Mouse (Mus musculus): ENCODE measurements around the gene Ssbp2. TPM values are rescaled to one million over a fixed set of nuclear protein-coding genes. Genes with fewer than 3 reads are reported as not detected.

The Ssbp2 gene
- polyA plus RNA-seq, 1 experiment from 2014 or later, result 21.6 TPM

GRCm38 (mm10) chr13:91431392-91432355 lies 28.4 kb upstream of the Ssbp2 start:
- WGBS (ENCODE audit: insufficient replicate concordance), result 73% methylated on average over 12 of the region's 12 CpGs
- no peak for ATAC-seq
- Histone ChIP-seq H3K4me2 (ENCODE audit: low read depth, low read length) (peak overlapping the region; percentile 34; the same call in 1 of the 2 replicates), H3K9me3 (ENCODE audit: low read length) (no peaks in the 10 kb centered on the region), H3K27ac (ENCODE audit: low read depth) (no peak overlapping the region), H3K9ac (replicated peaks) (no peak overlapping the region), H3K4me3 (ENCODE audit: low read depth, low read length) (no peak overlapping the region), H3K4me1 (ENCODE audit: insufficient read depth) (no peaks in the 10 kb centered on the region), H3K36me3 (replicated peaks; ENCODE audit: insufficient read depth, low read length) (no peaks in the 10 kb centered on the region), H3K27me3 (ENCODE audit: insufficient read depth, low read length) (no peaks in the 10 kb centered on the region)
- DNase-seq, result no peak
- TF ChIP-seq CTCF (IDR thresholded peaks at IDR 0.05; ENCODE audit: low read depth), result no peak
- TF ChIP-seq EP300 (IDR thresholded peaks at IDR 0.05; ENCODE audit: low read depth), result no peak

GRCm38 (mm10) chr13:91433021-91433420 lies 27.1 kb upstream of the Ssbp2 start:
- TF ChIP-seq EP300 (IDR thresholded peaks at IDR 0.05; ENCODE audit: low read depth), result no peak
- no peak for TF ChIP-seq CTCF (IDR thresholded peaks at IDR 0.05; ENCODE audit: low read depth)
- Histone ChIP-seq H3K4me2 (ENCODE audit: low read depth, low read length) (no peak overlapping the region), H3K9ac (replicated peaks) (no peak overlapping the region), H3K4me3 (ENCODE audit: low read depth, low read length) (no peak overlapping the region), H3K4me1 (ENCODE audit: insufficient read depth) (no peaks in the 10 kb centered on the region), H3K36me3 (replicated peaks; ENCODE audit: insufficient read depth, low read length) (no peaks in the 10 kb centered on the region), H3K9me3 (ENCODE audit: low read length) (no peaks in the 10 kb centered on the region), H3K27ac (ENCODE audit: low read depth) (no peak overlapping the region), H3K27me3 (ENCODE audit: insufficient read depth, low read length) (no peaks in the 10 kb centered on the region)
- no peak for ATAC-seq
- WGBS (ENCODE audit: insufficient replicate concordance), result 72% methylated on average over 11 of the region's 11 CpGs
- no peak for DNase-seq

- no peaks in the 10 kb centered on the region for H3K4me1 ChIP-seq (ENCODE audit: insufficient read depth)
- no peak for DNase-seq
- H3K4me3 ChIP-seq (ENCODE audit: low read depth, low read length), result no peak overlapping the region
- no peaks in the 10 kb centered on the region for H3K27me3 ChIP-seq (ENCODE audit: insufficient read depth, low read length)
- no peaks in the 10 kb centered on the region for H3K36me3 ChIP-seq (replicated peaks; ENCODE audit: insufficient read depth, low read length)
- no peak overlapping the region for H3K27ac ChIP-seq (ENCODE audit: low read depth)
- H3K9me3 ChIP-seq (ENCODE audit: low read length), result no peaks in the 10 kb centered on the region
- TF ChIP-seq CTCF (IDR thresholded peaks at IDR 0.05; ENCODE audit: low read depth) (no peak), EP300 (IDR thresholded peaks at IDR 0.05; ENCODE audit: low read depth) (no peak)
- no peak overlapping the region for H3K9ac ChIP-seq (replicated peaks)
- no peak overlapping the region for H3K4me2 ChIP-seq (ENCODE audit: low read depth, low read length)
- ATAC-seq, result no peak
- 68% methylated on average over 3 of the region's 3 CpGs for WGBS (ENCODE audit: insufficient replicate concordance)
These were observed 22.2 kb upstream of the Ssbp2 start for GRCm38 (mm10) chr13:91437931-91438330.

GRCm38 (mm10) chr13:91441476-91441875 lies 18.6 kb upstream of the Ssbp2 start:
- TF ChIP-seq CTCF (IDR thresholded peaks at IDR 0.05; ENCODE audit: low read depth) (no peak), EP300 (IDR thresholded peaks at IDR 0.05; ENCODE audit: low read depth) (no peak)
- 59% methylated on average over 5 of the region's 5 CpGs for WGBS (ENCODE audit: insufficient replicate concordance)
- Histone ChIP-seq H3K27me3 (ENCODE audit: insufficient read depth, low read length) (no peaks in the 10 kb centered on the region), H3K9me3 (ENCODE audit: low read length) (no peaks in the 10 kb centered on the region), H3K9ac (replicated peaks) (no peak overlapping the region), H3K36me3 (replicated peaks; ENCODE audit: insufficient read depth, low read length) (no peaks in the 10 kb centered on the region), H3K4me2 (ENCODE audit: low read depth, low read length) (no peak overlapping the region), H3K27ac (ENCODE audit: low read depth) (no peak overlapping the region), H3K4me3 (ENCODE audit: low read depth, low read length) (no peak overlapping the region), H3K4me1 (ENCODE audit: insufficient read depth) (no peaks in the 10 kb centered on the region)
- DNase-seq, result no peak
- no peak for ATAC-seq

GRCm38 (mm10) chr13:91446728-91447127 lies 13.4 kb upstream of the Ssbp2 start:
- H3K4me2 ChIP-seq (ENCODE audit: low read depth, low read length), result no peak overlapping the region
- TF ChIP-seq EP300 (IDR thresholded peaks at IDR 0.05; ENCODE audit: low read depth) (no peak), CTCF (IDR thresholded peaks at IDR 0.05; ENCODE audit: low read depth) (no peak)
- H3K4me1 ChIP-seq (ENCODE audit: insufficient read depth), result peaks cover 6% of the 10 kb centered on the region
- ATAC-seq (no peak), DNase-seq (no peak)
- no peak overlapping the region for H3K9ac ChIP-seq (replicated peaks)
- H3K4me3 ChIP-seq (ENCODE audit: low read depth, low read length), result no peak overlapping the region
- no peaks in the 10 kb centered on the region for H3K9me3 ChIP-seq (ENCODE audit: low read length)
- H3K27me3 ChIP-seq (ENCODE audit: insufficient read depth, low read length), result no peaks in the 10 kb centered on the region
- WGBS (ENCODE audit: insufficient replicate concordance), result 83% methylated on average over 2 of the region's 2 CpGs
- no peaks in the 10 kb centered on the region for H3K36me3 ChIP-seq (replicated peaks; ENCODE audit: insufficient read depth, low read length)
- H3K27ac ChIP-seq (ENCODE audit: low read depth), result no peak overlapping the region

- Histone ChIP-seq H3K27me3 (ENCODE audit: insufficient read depth, low read length) (no peaks in the 10 kb centered on the region), H3K9me3 (ENCODE audit: low read length) (no peaks in the 10 kb centered on the region), H3K4me2 (ENCODE audit: low read depth, low read length) (no peak overlapping the region), H3K4me1 (ENCODE audit: insufficient read depth) (peaks cover 14% of the 10 kb centered on the region), H3K27ac (ENCODE audit: low read depth) (no peak overlapping the region), H3K4me3 (ENCODE audit: low read depth, low read length) (no peak overlapping the region), H3K9ac (replicated peaks) (no peak overlapping the region), H3K36me3 (replicated peaks; ENCODE audit: insufficient read depth, low read length) (no peaks in the 10 kb centered on the region)
- ATAC-seq (no peak), DNase-seq (no peak)
- TF ChIP-seq EP300 (IDR thresholded peaks at IDR 0.05; ENCODE audit: low read depth) (no peak), CTCF (IDR thresholded peaks at IDR 0.05; ENCODE audit: low read depth) (no peak)
- WGBS (ENCODE audit: insufficient replicate concordance), result 58% methylated on average over 5 of the region's 5 CpGs
These were observed 11.1 kb upstream of the Ssbp2 start for GRCm38 (mm10) chr13:91448936-91449335.
